In the genomic region with DNA sequence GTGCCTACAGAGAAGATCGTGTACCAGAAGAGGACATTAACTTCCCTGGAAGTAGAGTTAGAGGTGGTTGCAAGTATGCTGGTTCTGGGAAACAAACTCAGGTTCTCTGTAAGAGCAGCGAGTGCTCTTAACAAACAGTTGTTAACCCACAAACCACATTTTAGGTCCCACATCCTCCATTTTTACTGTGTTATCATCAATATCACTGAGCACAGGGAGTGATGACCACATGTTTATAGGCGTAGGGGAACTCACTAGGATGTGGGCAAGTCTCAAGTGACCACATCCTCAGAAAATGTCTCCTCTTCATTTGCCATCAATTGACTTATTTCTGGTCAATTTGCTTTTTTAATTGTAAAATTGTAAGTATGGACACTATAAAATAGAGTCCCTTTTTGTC, we compare ENCODE assay signal across 9 mouse cellular contexts.
"Had no signal": no experiment of that assay in that cellular context is flagged by ENCODE, and none has a peak within 500 bp of the region (broad histone marks: within the 10 kb centered on the region; RNA-seq: fewer than 3 reads in every experiment).

No protein-coding gene starts in this region.

- DNase-seq: kidney, adult 2 months; kidney, postnatal 36 days; left cerebral cortex, postnatal 4 days; liver, postnatal 0 days; lung, postnatal 10 days; lung, postnatal 36 days; midbrain, embryonic 14.5 days; thymus, adult 2 months; thymus, postnatal 36 days had no signal

- ATAC-seq: liver, postnatal 0 days had no signal
